Mouse (Mus musculus) gastrocnemius, adult 8-10 months (tissue): ENCODE data around the gene Rnf157. TPM values are rescaled to one million over a fixed set of nuclear protein-coding genes. Genes with fewer than 3 reads are reported as not detected.
"Not testable (repeated sequence)": the region's sequence is repeated elsewhere in the genome, so short reads cannot be mapped to it uniquely, and the experiment has no call there.

ENCODE experiments used
- DNase-seq, 2 experiments: peaks; one replicate each; pipeline ENCODE4 v3.0.0; 2022; ENCODE audit warnings: low spot score in 2 of 2
- total RNA-seq, 4 experiments: library from RNA; stranded (reverse); gene quantifications; 2 replicates each; pipeline ENCODE4 v1.2.4; 2022

The Rnf157 gene
- total RNA-seq, 4 experiments from 2014 or later, result 23.0 to 29.5 (median 24.2) TPM

DNA sequence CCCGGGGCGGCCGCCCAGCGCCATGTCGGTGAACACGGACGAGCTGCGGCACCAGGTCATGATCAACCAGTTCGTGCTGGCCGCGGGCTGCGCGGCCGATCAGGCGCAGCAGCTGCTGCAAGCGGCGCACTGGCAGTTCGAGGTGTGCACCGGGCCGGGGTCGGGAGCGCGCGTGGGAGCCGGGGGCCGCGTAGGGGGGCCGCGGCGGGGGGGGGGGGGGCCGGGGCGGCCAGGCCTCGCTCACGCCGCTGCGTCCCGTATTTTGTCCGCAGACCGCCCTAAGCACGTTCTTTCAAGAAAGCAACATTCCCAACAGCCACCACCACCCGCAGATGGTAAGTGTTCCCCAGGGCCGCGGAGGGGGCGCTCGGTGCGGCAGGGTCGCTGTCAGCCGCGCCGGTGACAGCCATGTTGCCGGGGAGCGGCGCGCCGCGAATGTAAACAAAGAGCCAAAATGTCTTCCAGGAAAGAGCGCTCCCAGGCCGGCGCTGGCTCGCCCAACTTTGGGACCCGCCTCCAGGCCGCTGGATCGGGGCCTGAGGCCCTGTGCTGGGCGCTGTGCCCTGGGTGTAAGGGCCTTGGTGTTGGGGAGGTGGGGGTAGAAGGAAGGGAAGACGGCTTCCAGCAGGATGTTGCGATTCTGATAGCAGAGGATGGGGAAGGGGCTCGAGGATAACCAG is 21.6 kb upstream of the Rnf157 start:
- peak; percentile 69 to 80 for DNase-seq

DNA sequence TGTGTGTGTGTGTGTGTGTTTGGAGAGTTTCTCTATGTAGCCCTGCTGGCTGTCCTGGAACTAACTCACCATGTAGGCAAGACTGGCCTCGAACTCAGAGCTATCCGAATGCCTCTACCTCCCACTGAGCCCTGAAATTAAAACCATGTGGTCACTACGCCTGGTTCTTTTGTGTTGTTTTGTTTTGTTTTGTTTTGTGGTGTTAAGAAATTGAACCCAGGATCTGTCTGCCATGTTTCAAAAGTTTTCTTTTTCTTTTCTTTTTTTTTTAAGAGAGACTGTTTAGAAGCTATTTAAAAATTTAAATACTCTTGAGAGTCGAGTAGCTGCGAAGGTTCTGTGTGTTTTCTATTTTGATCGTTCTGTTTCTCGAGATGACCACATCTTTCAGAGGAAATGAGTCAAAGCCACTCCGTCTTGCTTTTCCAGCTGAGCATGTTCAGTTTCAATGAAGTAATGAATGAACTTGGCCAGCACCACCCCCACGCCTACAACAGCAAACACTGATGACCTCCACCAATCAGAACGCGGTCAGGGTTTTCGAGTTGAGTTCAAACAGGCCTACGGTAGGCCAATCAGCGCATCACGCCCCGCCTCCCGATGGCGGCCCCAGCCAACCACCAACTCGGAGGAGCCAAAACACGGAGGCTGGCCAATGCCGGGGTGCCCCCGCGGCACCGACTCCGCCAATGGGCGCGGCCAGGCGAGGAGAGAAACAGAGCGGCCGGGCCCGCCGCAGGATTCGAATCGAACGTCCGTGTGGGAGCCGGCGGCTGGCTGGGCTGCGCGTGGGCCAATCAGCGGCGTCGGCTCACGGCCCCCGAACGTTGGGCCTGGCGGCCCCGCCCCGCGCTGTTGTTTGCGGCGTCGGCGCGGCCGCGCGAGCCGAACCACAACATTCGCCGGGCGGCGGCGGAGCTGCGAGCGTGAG is 20.8 kb upstream of the Rnf157 start, which contains the start of gene Ubald2:
TSS of gene Ubald2 (plus strand) at position 739 of the 931 bp plus-strand sequence.
- peak; percentile 100 for DNase-seq

DNA sequence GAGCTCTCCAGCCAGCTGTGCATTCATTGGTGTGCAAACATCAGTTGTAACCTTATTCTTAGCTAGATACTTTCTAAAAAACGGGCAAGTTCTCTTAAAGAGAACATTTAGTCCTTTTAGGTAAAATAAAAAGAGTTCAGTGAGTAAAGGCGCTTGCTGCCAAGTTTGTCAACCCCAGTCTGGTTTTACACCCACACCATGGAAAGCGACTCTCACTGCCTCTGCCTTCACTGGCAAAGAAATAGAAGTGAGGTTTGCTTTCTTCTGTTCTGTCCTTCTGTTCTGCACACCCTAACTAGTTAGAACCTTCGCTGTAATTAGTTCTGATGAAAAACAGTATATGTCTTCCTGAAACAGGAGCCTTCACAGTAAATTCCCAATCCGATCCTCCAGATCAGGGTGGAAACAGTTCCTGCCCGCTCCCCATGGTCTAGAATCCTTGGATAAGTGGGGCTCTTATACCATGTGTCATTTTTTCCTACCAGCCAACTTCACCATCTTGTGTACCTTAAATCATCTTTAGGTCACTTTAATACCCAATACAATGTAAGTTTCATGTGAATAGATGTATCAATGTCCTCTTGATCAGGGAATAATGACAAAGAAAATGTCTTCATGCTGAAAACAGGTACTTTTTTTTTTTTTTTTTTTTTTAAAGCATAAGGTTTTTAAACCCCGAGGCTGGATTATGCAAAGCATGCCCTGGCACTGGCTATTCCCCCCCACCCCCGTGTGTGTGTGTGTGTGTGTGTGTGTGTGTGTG is 19.9 kb upstream of the Rnf157 start:
- DNase-seq, result no peak

- no peak for DNase-seq
Observed at GRCm38 (mm10) chr11:116432127-116432526, 19.3 kb upstream of the Rnf157 start.

- no peak for DNase-seq
Observed at GRCm38 (mm10) chr11:116431428-116432077, 18.7 kb upstream of the Rnf157 start.

DNA sequence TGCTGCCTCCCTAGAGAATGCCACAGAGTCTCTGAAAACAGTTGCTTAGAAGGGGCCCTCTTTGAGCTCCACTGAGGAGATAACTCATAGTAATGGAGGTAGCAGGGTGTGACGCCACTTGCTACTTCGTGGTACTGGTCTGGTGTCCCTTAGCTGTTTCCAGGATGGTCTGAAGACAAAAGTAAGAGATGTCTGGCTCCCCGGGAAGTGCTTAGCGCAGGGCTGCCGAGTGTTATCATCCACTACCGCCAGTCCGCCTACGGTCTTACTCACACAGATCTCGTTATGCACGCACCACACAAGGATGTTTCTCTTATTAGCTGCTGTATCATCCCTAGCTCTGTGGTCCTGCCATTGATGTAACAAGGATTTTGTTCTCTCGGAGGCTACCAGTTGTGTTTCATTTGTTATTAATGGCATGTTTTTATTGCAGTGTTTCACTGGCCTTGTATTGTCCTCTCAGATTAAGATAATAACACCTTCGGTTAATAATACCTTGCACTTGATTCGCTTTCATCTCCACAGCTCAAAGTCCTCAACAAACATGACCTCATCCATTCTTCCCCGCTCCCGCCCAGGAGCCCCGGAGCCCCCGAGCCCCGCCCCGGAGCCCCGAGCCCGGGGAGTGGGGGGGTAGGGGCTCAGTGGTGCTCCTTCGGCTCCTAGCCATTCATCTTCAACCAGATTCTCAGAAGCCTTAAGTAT is 18.0 kb upstream of the Rnf157 start:
- DNase-seq, result no peak

GRCm38 (mm10) chr11:116429862-116430613 is 17.2 kb upstream of the Rnf157 start:
- DNase-seq, result no peak

GRCm38 (mm10) chr11:116428872-116429859 is 16.3 kb upstream of the Rnf157 start:
- DNase-seq, result no peak

- no peak for DNase-seq
Observed at GRCm38 (mm10) chr11:116426852-116427575, 14.2 kb upstream of the Rnf157 start.

- DNase-seq, result not testable (repeated sequence)
Observed at GRCm38 (mm10) chr11:116426328-116426727, 13.5 kb upstream of the Rnf157 start.

GRCm38 (mm10) chr11:116424621-116425407 is 12.0 kb upstream of the Rnf157 start:
- no peak for DNase-seq

GRCm38 (mm10) chr11:116423782-116424620 is 11.2 kb upstream of the Rnf157 start:
- DNase-seq, result no peak

DNA sequence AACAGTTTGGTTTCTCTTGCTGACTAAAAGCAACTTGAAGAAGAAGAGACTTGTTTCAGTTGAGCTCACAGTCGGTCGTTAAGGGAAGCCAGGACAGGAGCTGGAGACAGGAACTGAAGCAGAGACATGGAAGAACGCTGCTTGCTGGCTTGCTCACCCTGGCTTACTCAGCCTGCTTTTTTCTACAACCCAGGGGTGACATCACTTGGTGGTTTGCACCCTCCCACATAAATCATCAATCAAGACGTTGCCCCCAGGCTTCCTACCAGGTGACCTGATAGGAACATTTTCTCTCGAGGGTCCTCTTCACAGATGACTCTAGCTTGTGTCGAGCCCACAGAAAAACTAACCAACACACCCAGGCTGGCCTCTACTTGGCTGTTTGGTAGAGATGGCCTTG is 10.4 kb upstream of the Rnf157 start:
- DNase-seq, result no peak

DNA sequence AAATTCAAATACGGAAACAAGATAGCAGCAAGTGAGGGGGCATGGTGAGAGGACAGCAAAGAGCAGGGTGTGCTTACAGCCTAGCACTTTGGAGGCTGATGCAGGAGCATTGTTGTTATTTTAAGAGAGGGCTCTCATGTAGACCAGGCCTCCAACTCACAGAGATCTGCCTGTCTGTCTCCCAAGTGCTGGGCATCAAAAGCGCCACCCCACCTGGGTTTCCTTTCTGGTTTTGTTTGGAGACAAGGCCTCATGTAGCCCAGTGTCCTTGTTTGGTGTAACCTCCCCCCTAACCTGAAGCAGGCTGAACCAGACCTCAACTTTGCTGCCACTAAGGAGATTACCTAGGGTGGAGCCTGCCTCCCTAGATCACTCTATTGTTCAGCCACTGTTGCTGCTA is 9.7 kb upstream of the Rnf157 start:
- DNase-seq, result no peak

DNA sequence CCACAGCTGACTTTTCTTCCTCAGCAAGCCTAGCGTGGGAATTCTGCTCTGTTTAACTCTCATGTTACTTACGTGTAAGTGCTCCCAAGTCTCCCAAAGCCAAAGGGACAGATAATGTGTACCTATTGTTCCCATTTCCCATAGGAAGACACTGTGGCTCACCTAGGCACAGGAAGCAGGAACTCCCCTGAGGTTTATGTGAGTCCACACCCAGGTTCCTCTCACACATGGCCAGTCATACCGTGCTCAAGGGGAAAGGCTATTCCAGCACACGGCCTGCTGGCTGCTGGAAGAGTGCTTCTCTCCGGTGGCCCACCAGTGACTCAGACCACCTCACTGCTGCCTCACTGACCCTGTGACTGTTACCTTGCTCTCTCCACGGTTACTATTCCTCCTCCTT is 8.3 kb upstream of the Rnf157 start:
- no peak for DNase-seq

- no peak for DNase-seq
Observed at GRCm38 (mm10) chr11:116418841-116419462, 6.1 kb upstream of the Rnf157 start.
